Mouse (Mus musculus) forebrain, embryonic 10.5 days (tissue): Measurements from ENCODE around the gene Ly6f. TPM values are rescaled to one million over a fixed set of nuclear protein-coding genes. Genes with fewer than 3 reads are reported as not detected.
"Not testable (repeated sequence)": the region's sequence is repeated elsewhere in the genome, so short reads cannot be mapped to it uniquely, and the experiment has no call there.

Experiments used
- DNase-seq: peaks from one replicate; pipeline ENCODE4 v3.0.0-alpha.2; 2017; ENCODE audit warnings: low spot score; ENCODE audit errors: extremely low spot score
- H3K27ac ChIP-seq: fragments of 300-500 bp; sonication (generic); 2 replicates; pipeline ENCODE4 v1.5.1; 2016; ENCODE audit warnings: mild to moderate bottlenecking
- H3K27me3 ChIP-seq: fragments of 300-500 bp; sonication (generic); 2 replicates; pipeline ENCODE4 v1.6.1; 2016; ENCODE audit warnings: mild to moderate bottlenecking; ENCODE audit not compliant: poor library complexity, severe bottlenecking
- H3K36me3 ChIP-seq: fragments of 300-500 bp; sonication (generic); replicated peaks from 2 replicates; pipeline ENCODE4 v1.6.1; 2016; ENCODE audit warnings: mild to moderate bottlenecking, moderate library complexity
- H3K4me1 ChIP-seq: fragments of 300-500 bp; sonication (generic); 2 replicates; pipeline ENCODE4 v1.6.1; 2016
- H3K4me3 ChIP-seq: fragments of 300-500 bp; sonication (generic); 2 replicates; pipeline ENCODE4 v1.5.1; 2016; ENCODE audit warnings: mild to moderate bottlenecking, moderate library complexity
- H3K9me3 ChIP-seq: fragments of 300-500 bp; sonication (generic); 2 replicates; pipeline ENCODE4 v1.6.1; 2016; ENCODE audit warnings: mild to moderate bottlenecking, moderate library complexity
- WGBS: fragments of 180-500 bp; shearing (Covaris S2); methylation state at CpG from one replicate; pipeline ENCODE4 v1.1.7; 2016; 5-methylcytosine and 5-hydroxymethylcytosine counted together
- polyA plus RNA-seq: library from polyadenylated mRNA; unstranded; fragments of >200 nt; fragmentation: Nextera tagmentation; extraction: Ambion mirVana; gene quantifications from 2 replicates; pipeline ENCODE4 v1.2.1, GENCODE M21; 2016

Ly6f gene
- polyA plus RNA-seq, 1 experiment from 2014 or later, result not detected

DNA sequence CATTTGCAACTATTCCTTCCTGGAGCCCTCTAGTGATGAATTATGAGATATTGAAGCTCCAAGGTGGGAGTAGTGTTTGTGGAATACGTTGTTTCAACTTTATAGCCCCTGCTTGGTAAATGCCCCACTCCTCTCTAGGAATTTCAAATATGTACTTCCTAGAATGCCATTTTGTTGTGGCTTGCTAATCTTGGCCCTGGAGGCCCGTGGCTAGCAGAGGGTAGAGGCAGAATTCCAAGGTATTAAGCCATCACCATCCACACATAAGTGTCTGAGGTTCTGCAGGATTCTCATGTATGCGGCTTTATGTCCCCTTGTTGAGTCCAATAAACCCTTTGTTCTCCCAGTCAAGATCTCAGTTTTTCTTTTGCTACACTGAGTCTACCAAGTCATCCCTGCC lies 3.7 kb downstream of the Ly6f start:
- Histone ChIP-seq H3K9me3 (no peaks in the 10 kb centered on the region; the same call in 1 of the 2 replicates), H3K27ac (no peak overlapping the region), H3K27me3 (no peaks in the 10 kb centered on the region), H3K36me3 (no peaks in the 10 kb centered on the region), H3K4me1 (no peaks in the 10 kb centered on the region), H3K4me3 (no peak overlapping the region)
- DNase-seq, result no peak
- WGBS, result 69% methylated on average over 3 of the region's 3 CpGs

DNA sequence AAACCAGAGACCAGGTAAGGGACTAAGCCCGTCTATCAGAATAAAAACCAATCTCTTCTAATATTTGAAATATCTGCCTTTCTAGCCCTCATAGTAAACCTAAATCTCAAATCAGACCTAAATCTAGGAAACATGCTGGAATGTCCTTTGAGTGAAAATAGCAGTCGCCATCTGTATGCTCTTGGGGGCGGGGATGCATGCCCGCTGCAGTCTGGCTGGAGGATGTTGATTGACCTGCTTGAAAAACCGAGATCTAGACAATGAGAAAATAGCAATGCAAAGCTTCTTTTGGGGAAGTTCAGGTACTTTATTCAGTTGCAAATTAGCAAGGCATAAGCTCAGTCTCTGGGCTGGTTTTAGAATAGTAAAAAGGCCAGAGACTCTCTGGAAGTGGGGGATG lies 13.8 kb downstream of the Ly6f start:
- not testable (repeated sequence) for H3K27ac ChIP-seq, H3K27me3 ChIP-seq, H3K4me3 ChIP-seq, H3K4me1 ChIP-seq, H3K36me3 ChIP-seq, DNase-seq
- H3K9me3 ChIP-seq, result peaks cover 15% of the 10 kb centered on the region
- 74% methylated on average over 5 of the region's 5 CpGs for whole genome bisulfite sequencing

DNA sequence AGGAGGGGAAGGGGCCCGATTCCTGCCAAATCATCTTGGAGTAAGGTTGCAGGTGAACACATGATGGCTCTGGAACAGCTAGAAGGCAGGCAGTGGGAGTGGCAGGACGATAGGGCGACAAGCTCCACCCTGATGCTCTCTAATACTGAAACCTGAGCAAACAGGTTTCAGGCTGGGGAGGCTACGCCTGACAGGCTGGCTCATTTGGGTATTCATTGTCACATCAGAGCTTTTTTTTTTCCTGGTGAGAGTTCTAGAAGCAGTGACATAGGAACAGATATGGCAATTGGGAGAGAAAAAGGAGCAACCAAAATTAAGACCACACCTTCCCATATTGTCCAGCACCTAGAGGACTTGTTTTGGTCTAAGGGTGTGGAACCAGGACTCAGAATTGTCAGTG lies 18.3 kb downstream of the Ly6f start:
- H3K4me1 ChIP-seq, H3K27me3 ChIP-seq, H3K4me3 ChIP-seq, DNase-seq, H3K27ac ChIP-seq, H3K36me3 ChIP-seq: not testable (repeated sequence)
- 88% methylated on average over 4 of the region's 4 CpGs for WGBS
- H3K9me3 ChIP-seq, result peaks cover 22% of the 10 kb centered on the region

DNA sequence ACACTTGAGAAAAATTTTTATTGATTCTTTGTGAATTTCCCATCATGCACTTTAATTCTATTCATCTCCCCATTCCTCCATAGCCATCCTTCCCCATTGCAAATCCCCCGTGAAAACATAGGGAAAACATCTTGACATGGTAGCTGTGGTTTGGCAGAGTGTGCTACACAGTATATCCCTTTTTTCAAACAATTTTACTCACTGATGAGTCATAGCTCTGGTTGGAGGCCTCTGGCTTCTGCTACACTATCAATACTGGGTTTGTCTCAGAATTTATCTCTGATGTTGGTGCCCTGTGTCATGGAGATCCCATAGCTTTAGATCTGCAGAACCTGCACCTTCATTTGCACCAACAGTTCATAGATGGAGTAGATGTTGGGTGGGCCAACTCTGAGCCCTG lies 24.2 kb downstream of the Ly6f start:
- Histone ChIP-seq H3K27ac (no peak overlapping the region), H3K9me3 (peaks cover 3% of the 10 kb centered on the region; the same call in 1 of the 2 replicates), H3K27me3 (no peaks in the 10 kb centered on the region), H3K4me1 (no peaks in the 10 kb centered on the region), H3K4me3 (no peak overlapping the region), H3K36me3 (no peaks in the 10 kb centered on the region)
- no peak for DNase-seq
- WGBS, result 85% methylated on average over 1 of the region's 1 CpGs

DNA sequence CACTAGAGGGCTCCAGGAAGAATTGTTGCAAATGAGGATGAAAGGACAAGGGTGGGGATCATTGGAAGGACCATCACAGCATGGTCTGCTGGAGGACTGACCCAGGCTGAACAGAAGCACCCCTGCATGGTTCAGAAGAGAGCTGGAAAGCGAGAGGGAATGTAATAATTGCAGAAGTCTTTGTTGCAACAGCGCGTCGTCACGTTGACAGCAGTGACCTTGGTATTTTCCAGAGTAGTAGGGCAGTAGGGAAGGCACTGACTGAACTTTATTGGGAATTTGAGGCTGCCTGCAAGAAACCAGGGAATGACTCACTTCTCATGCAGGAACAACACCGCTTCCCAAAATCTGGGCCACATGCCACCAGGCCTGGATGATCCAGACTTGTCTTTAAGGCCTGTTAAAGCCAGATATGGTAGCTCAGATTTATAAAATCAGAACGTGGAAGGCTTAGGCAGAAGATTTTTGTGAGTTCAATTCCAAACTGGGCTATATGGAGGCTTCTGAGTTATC lies 25.7 kb downstream of the Ly6f start:
- H3K9me3 ChIP-seq, result no peaks in the 10 kb centered on the region; the same call in 1 of the 2 replicates
- H3K36me3 ChIP-seq, result no peaks in the 10 kb centered on the region
- H3K27ac ChIP-seq, result no peak overlapping the region
- no peaks in the 10 kb centered on the region for H3K4me1 ChIP-seq
- no peaks in the 10 kb centered on the region for H3K27me3 ChIP-seq
- H3K4me3 ChIP-seq, result no peak overlapping the region
- DNase-seq, result no peak
- 92% methylated on average over 7 of the region's 7 CpGs for WGBS

DNA sequence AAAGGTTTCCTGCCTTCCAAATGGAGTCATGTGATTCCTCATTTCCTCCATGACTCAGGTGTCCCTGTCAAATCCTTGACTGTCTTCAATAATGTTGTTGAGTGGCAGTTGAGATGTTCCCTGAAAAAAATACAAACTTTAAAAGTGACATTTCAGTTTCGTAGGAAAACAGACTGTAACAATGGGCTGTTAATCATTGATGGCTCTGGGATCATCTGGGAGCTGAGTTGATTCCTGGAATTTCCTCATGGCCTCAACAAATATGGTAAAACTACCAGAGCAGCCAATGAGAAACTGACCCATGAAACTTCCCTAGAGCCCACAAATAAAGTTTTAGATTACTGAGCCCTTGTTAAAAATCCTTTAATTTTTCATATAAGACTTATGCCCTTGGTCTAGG lies 37.9 kb downstream of the Ly6f start:
- Histone ChIP-seq H3K4me1 (no peaks in the 10 kb centered on the region), H3K27me3 (no peaks in the 10 kb centered on the region), H3K4me3 (no peak overlapping the region), H3K27ac (no peak overlapping the region), H3K9me3 (peaks cover 25% of the 10 kb centered on the region; the same call in 1 of the 2 replicates), H3K36me3 (no peaks in the 10 kb centered on the region)
- no peak for DNase-seq
- 76% methylated on average over 1 of the region's 1 CpGs for WGBS

DNA sequence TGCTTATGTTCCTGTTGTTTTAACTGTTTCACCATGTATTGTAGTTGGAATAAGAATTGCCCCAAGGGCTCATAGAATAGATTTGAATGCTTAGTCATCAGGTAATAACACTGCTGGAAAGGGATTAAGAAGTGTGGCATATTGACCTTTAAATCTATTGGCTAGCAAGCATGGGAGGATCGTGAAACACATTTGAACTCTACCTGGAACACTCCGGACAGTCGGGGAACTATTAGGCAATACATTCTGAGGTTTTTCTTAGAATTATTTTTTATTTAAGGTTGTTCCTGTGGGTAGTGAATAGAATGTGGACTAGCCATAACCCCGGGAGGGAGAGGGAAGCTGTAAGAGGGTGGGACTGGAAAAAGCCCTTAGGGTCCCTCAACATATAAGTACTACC lies 41.0 kb downstream of the Ly6f start:
- Histone ChIP-seq H3K27ac (no peak overlapping the region), H3K9me3 (peaks cover 33% of the 10 kb centered on the region; the same call in 1 of the 2 replicates), H3K4me3 (no peak overlapping the region), H3K27me3 (no peaks in the 10 kb centered on the region), H3K4me1 (no peaks in the 10 kb centered on the region), H3K36me3 (no peaks in the 10 kb centered on the region)
- DNase-seq, result no peak
- WGBS, result 90% methylated on average over 4 of the region's 4 CpGs

DNA sequence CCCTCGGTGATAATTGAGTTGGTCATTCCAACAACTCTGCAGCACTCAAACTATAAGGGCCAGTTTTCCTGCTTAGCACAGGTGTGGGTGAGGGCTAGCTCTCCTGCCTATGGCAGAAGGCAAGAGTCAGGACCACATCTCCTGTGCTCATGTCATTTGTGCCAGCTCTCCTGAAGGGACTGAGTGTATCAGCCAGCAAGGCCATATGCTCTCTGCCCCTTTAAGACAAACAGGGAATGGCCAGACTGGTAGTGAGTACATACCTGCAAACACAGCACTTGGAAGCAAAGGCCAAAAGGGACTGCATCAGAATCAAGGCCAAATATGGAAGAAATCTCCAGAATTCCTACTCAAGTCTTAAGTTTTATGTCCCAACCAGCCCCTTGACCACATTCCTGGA lies 41.7 kb downstream of the Ly6f start:
- WGBS, result 90% methylated on average over 1 of the region's 1 CpGs
- Histone ChIP-seq H3K27ac (no peak overlapping the region), H3K4me1 (no peaks in the 10 kb centered on the region), H3K36me3 (no peaks in the 10 kb centered on the region), H3K9me3 (peaks cover 33% of the 10 kb centered on the region; the same call in 1 of the 2 replicates), H3K4me3 (no peak overlapping the region), H3K27me3 (no peaks in the 10 kb centered on the region)
- no peak for DNase-seq

DNA sequence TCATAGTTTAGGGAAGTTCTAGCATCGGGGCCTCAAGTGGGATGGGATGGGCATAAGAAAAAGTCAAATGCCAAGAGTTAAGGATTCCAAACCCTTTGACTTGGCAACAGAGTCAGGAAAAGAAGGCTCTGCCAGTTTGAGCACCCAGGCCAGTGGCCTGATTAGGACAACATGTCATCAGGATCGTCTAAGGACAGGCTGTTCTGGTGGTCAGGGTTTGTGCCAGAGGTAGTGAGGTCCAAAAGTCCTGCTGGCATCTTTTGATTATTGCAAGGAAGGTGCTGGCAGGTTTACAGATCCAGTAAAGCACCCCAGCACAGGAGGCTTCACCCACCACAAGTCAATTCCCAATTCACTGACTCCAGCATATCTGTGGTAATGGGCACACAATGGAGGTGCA lies 46.2 kb downstream of the Ly6f start:
- 90% methylated on average over 2 of the region's 2 CpGs for WGBS
- no peak for DNase-seq

DNA sequence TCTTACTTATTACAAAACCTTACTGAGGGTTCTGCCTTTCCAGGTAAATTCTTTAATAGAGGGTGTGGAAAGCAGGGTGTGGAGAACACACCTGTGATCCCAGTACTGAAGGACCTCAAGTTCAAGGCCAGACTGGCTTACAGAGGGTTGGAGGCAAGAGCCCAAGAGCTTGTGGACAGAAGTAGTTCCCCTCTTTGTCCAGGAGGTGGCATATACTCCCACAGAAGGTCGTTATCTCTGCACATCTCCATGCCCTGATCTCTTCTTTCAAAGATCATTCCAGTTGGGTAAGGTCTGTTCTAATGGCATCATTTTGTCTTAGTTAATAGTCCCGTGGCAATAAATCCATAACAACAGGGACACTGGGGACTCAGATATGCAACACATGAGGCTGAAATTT lies 49.0 kb downstream of the Ly6f start:
- Histone ChIP-seq H3K4me1 (no peaks in the 10 kb centered on the region), H3K27ac (no peak overlapping the region), H3K27me3 (no peaks in the 10 kb centered on the region), H3K4me3 (no peak overlapping the region), H3K36me3 (no peaks in the 10 kb centered on the region), H3K9me3 (peaks cover 27% of the 10 kb centered on the region)
- no peak for DNase-seq
- WGBS, result 58% methylated on average over 2 of the region's 2 CpGs

More for the DNA sequence above, 46.2 kb downstream of the Ly6f start:
- no peaks in the 10 kb centered on the region for H3K4me1 ChIP-seq
- no peak overlapping the region for H3K27ac ChIP-seq
- no peaks in the 10 kb centered on the region for H3K36me3 ChIP-seq
- no peaks in the 10 kb centered on the region for H3K27me3 ChIP-seq
- H3K4me3 ChIP-seq, result no peak overlapping the region
- peaks cover 23% of the 10 kb centered on the region; the same call in 1 of the 2 replicates for H3K9me3 ChIP-seq

DNA sequence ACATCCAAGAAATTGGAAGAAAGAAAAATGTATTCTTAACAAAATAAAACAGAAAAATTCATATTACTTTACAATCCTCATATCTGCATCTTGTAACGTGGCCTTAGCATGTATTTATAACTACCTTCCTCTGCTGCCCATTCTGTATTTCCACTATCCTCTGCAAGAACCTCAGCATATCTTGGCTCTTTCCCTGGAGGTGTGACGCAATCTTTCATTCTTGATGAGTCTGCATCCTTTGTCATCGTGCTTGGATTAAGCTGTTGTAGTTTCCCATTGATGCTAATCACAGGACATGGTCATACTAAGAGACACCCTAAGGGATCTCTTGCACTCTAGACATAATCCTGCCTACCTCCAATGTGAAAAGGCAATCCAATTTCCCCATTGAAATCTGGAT lies 50.4 kb downstream of the Ly6f start:
- WGBS, result 92% methylated on average over 3 of the region's 3 CpGs
- peaks cover 32% of the 10 kb centered on the region for H3K9me3 ChIP-seq
- no peak overlapping the region for H3K4me3 ChIP-seq
- H3K36me3 ChIP-seq, result no peaks in the 10 kb centered on the region
- H3K27me3 ChIP-seq, result no peaks in the 10 kb centered on the region
- H3K4me1 ChIP-seq, result no peaks in the 10 kb centered on the region
- DNase-seq, result no peak
- H3K27ac ChIP-seq, result no peak overlapping the region

DNA sequence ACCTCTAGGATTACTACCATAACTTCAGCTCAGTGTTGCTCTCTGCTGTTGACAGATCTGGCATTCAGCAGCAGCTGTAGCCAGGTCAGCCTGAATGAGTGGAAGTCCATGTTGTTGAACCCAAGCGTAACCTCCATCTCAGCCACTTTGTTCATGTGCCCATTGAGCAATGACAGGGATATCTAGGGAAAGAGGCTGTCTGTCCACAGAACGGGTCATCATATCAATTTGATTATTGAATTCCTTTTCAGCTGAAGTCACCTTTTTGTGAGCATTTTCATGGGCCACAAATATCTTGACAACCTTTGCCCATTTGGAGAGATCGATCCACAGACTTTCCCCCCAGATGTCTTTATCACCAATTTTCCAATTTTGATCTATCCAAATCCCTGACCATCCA lies 51.9 kb downstream of the Ly6f start:
- WGBS, result 89% methylated on average over 3 of the region's 3 CpGs
- H3K4me3 ChIP-seq, result no peak overlapping the region
- peaks cover 41% of the 10 kb centered on the region for H3K9me3 ChIP-seq
- no peak overlapping the region for H3K27ac ChIP-seq
- H3K36me3 ChIP-seq, result no peaks in the 10 kb centered on the region
- no peaks in the 10 kb centered on the region for H3K27me3 ChIP-seq
- DNase-seq, result no peak
- H3K4me1 ChIP-seq, result no peaks in the 10 kb centered on the region
